Mouse (Mus musculus) MEL (cell line): ENCODE results near the gene Grb7.

Experiments used
- BHLHE40 ChIP-seq: IDR thresholded peaks from 2 replicates; pipeline ENCODE4 v1.6.1; 2012; ENCODE audit warnings: low read depth, mild to moderate bottlenecking, inconsistent platforms, low read length, improper control_type of control experiment, borderline replicate concordance
- CHD1 ChIP-seq: IDR thresholded peaks from 2 replicates; pipeline ENCODE4 v1.6.1; 2012; ENCODE audit warnings: low read depth, mild to moderate bottlenecking, inconsistent platforms, low read length, improper control_type of control experiment
- CHD2 ChIP-seq: IDR thresholded peaks from 2 replicates; pipeline ENCODE4 v1.6.1; 2011; ENCODE audit warnings: low read length, improper control_type of control experiment
- CTCF ChIP-seq, 3 experiments: IDR thresholded peaks in 2 of 3; conservative IDR thresholded peaks in 1 of 3; 2 replicates each; pipeline ENCODE4 v1.5.1; 2011 to 2012; ENCODE audit warnings: low read length in 3 of 3, low read depth in 2 of 3, mild to moderate bottlenecking in 2 of 3, improper control_type of control experiment in 1 of 3, inconsistent platforms in 1 of 3, mixed read lengths in 1 of 3, moderate library complexity in 1 of 3; ENCODE audit not compliant: control insufficient read depth in 1 of 3, insufficient read depth in 1 of 3, poor library complexity in 1 of 3, severe bottlenecking in 1 of 3
- EP300 ChIP-seq, 2 experiments: IDR thresholded peaks; 2 replicates each; pipeline ENCODE4 v1.6.1; 2011; ENCODE audit warnings: improper control_type of control experiment in 2 of 2, low read length in 2 of 2, low read depth in 1 of 2, mild to moderate bottlenecking in 1 of 2
- MAFK ChIP-seq: IDR thresholded peaks from 2 replicates; pipeline ENCODE4 v1.6.1; 2011; ENCODE audit warnings: low read depth, mild to moderate bottlenecking, low read length, improper control_type of control experiment, borderline replicate concordance
- POLR2A ChIP-seq, 2 experiments: IDR thresholded peaks; 2 replicates each; pipeline ENCODE4 v1.6.1; 2011 to 2012; ENCODE audit warnings: low read length in 2 of 2, mild to moderate bottlenecking in 2 of 2, control low read depth in 1 of 2, improper control_type of control experiment in 1 of 2, low read depth in 1 of 2, moderate library complexity in 1 of 2; ENCODE audit not compliant: control insufficient read depth in 1 of 2, insufficient read depth in 1 of 2, poor library complexity in 1 of 2
- RAD21 ChIP-seq: IDR thresholded peaks from 2 replicates; pipeline ENCODE4 v1.6.1; 2011; ENCODE audit warnings: mild to moderate bottlenecking, low read depth, low read length, improper control_type of control experiment
- SMC3 ChIP-seq: IDR thresholded peaks from 2 replicates; pipeline ENCODE4 v1.6.1; 2011; ENCODE audit warnings: low read depth, low read length, improper control_type of control experiment
- TCF12 ChIP-seq: IDR thresholded peaks from 2 replicates; pipeline ENCODE4 v1.6.1; 2014; ENCODE audit warnings: low read depth, mild to moderate bottlenecking, inconsistent platforms, low read length, improper control_type of control experiment, moderate library complexity
- USF1 ChIP-seq: IDR thresholded peaks from 2 replicates; pipeline ENCODE4 v1.6.1; 2014; ENCODE audit warnings: low read depth, mild to moderate bottlenecking, inconsistent platforms, low read length, improper control_type of control experiment, moderate library complexity
- USF2 ChIP-seq, 2 experiments: IDR thresholded peaks; 2 replicates each; pipeline ENCODE4 v1.6.1; 2011 to 2012; ENCODE audit warnings: improper control_type of control experiment in 2 of 2, low read length in 2 of 2, borderline replicate concordance in 1 of 2, inconsistent platforms in 1 of 2, low read depth in 1 of 2, mild to moderate bottlenecking in 1 of 2; ENCODE audit not compliant: insufficient read depth in 1 of 2
- ZC3H11A ChIP-seq: IDR thresholded peaks from 2 replicates; pipeline ENCODE4 v1.6.1; 2012; ENCODE audit warnings: low read depth, mild to moderate bottlenecking, inconsistent platforms, low read length, improper control_type of control experiment

GRCm38 (mm10) chr11:98431743-98432502 lies 14.3 kb upstream of the Grb7 start:
- no peak for TF ChIP-seq POLR2A (IDR thresholded peaks at IDR 0.05; ENCODE audit: control insufficient read depth in 1 of 2, insufficient read depth in 1 of 2, low read depth in 1 of 2, low read length in 2 of 2, poor library complexity in 1 of 2)
- no peak for TF ChIP-seq CTCF (IDR thresholded peaks at IDR 0.05 in 2 of 3, conservative IDR thresholded peaks at IDR 0.05 in 1 of 3; ENCODE audit: control insufficient read depth in 1 of 3, insufficient read depth in 1 of 3, low read depth in 2 of 3, low read length in 3 of 3, poor library complexity in 1 of 3, severe bottlenecking in 1 of 3)
- no peak for TF ChIP-seq SMC3
- TF ChIP-seq RAD21, result no peak
- TF ChIP-seq CHD1, result no peak
- no peak for TF ChIP-seq EP300 (IDR thresholded peaks at IDR 0.05; ENCODE audit: low read depth in 1 of 2, low read length in 2 of 2)
- no peak for TF ChIP-seq ZC3H11A
- TF ChIP-seq BHLHE40, result no peak
- no peak for TF ChIP-seq USF1
- no peak for TF ChIP-seq USF2 (IDR thresholded peaks at IDR 0.05; ENCODE audit: borderline replicate concordance in 1 of 2, insufficient read depth in 1 of 2, low read depth in 1 of 2, low read length in 2 of 2)
- TF ChIP-seq MAFK, result no peak
- no peak for TF ChIP-seq CHD2
- no peak for TF ChIP-seq TCF12
